Mouse (Mus musculus) erythroblast, embryonic 14.5 days (primary cell): ENCODE data around the gene Gm17655. TPM values are rescaled to one million over a fixed set of nuclear protein-coding genes. Genes with fewer than 3 reads are reported as not detected.
"Not testable (repeated sequence)": the region's sequence is repeated elsewhere in the genome, so short reads cannot be mapped to it uniquely, and the experiment has no call there.

Experiments
- H3K27me3 ChIP-seq: 2 replicates; pipeline ENCODE4 v1.6.1; 2012; ENCODE audit warnings: inconsistent platforms; ENCODE audit not compliant: control insufficient read depth
- H3K36me3 ChIP-seq: 2 replicates; pipeline ENCODE4 v1.6.1; 2012; ENCODE audit warnings: mild to moderate bottlenecking, inconsistent platforms; ENCODE audit not compliant: control insufficient read depth
- H3K4me1 ChIP-seq: 2 replicates; pipeline ENCODE4 v1.6.1; 2012; ENCODE audit warnings: inconsistent platforms; ENCODE audit not compliant: control insufficient read depth
- H3K4me3 ChIP-seq: replicated peaks from 2 replicates; pipeline ENCODE3; 2012; ENCODE audit warnings: moderate library complexity, mild to moderate bottlenecking, inconsistent platforms
- H3K9me3 ChIP-seq: 2 replicates; pipeline ENCODE4 v1.6.1; 2012; ENCODE audit warnings: low read length, inconsistent platforms, mixed read lengths; ENCODE audit not compliant: control insufficient read depth
- GATA1 ChIP-seq: IDR thresholded peaks from 2 replicates; pipeline ENCODE4 v1.6.1; 2012; ENCODE audit warnings: low read length, inconsistent platforms, mixed read lengths
- TAL1 ChIP-seq: IDR thresholded peaks from 3 replicates; pipeline ENCODE4 v1.6.1; 2012; ENCODE audit warnings: low read length, inconsistent platforms, mixed read lengths
- polyA plus RNA-seq: library from polyadenylated mRNA; stranded (reverse); fragments of >175 nt; gene quantifications from 2 replicates; pipeline ENCODE4 v1.2.3, GENCODE M21; 2012

Gm17655 gene
- polyA plus RNA-seq, 1 experiment: not detected

DNA sequence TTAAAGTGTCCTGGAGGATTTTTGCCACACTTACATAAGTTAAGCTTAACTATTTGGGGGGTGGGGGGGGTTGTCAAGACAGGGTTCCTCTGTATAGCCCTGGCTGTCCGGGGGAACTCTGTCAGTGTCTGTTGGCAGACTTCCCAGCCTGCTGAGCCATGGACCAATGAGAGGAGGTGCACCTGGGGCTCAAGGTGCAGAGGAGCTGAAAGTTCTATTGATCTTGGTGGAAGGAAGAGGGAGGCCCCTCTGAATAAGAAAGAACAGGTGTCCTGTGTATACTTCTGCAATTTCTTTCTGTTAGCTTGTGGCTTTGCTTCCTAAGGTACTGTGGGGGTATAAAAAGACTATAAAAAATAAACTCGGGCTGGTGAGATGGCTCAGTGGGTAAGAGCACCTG is 19.2 kb upstream of the Gm17655 start:
- Histone ChIP-seq H3K4me3 (no peak overlapping the region), H3K27me3 (no peaks in the 10 kb centered on the region), H3K9me3 (no peaks in the 10 kb centered on the region), H3K36me3 (no peaks in the 10 kb centered on the region), H3K4me1 (peaks cover 19% of the 10 kb centered on the region)
- TF ChIP-seq GATA1 (no peak), TAL1 (no peak)

DNA sequence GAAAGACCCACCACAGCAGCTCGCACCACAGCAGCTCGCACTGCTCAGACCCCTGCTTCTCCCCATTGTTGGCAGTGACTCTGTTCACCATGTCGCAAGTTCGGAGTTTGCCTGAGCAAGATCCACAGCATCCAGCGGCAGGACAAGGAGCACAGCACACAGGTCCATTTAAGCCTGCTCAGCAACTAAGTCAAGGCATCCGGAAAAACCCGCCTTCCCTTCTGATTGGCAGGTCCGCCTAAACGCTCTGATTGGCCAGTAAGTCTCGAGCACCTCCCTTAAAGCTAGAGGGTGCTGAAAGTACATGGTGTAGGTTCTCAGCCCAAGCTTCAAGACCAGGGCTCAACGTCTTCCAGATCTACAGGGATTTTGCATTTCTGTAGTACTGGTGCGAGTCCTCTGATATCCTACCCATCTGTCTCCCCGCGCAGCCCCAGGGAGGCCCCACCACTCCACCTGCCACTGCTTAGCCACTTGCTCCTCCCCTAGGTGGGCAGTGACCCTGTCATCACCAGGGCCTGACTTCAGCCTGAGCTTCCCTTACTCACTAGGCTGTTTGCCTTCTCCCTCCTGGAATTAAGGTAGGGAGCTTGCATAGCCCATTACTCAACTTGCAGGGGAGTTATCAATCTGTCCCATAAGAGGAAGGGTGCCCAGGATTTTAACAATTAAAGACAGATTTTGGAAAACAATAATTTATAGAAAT is 14.0 kb upstream of the Gm17655 start:
- Histone ChIP-seq H3K4me3 (no peak overlapping the region), H3K4me1 (no peaks in the 10 kb centered on the region), H3K9me3 (peaks cover 3% of the 10 kb centered on the region; the same call in 1 of the 2 replicates), H3K27me3 (no peaks in the 10 kb centered on the region), H3K36me3 (peaks cover 2% of the 10 kb centered on the region; the same call in 1 of the 2 replicates)
- TF ChIP-seq TAL1 (no peak), GATA1 (no peak)

DNA sequence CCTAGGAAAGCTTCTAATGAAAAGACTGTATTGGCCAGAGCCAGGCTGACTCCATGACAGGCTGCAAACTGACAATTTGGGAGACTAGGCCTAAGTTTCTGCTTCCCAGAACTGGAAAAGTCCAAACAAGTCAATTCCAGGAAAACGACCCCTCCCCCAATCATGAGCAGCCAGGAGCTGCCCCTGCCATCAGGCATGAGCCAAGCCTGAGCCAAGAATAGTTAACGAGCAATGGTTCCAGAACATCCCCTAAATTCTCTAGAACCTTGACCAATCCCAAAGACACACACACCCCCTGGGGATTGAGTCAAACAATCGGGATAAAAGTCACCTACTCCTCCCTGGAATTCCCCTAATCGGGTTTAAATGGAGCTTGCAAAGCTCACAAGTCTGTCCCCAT is 10.6 kb upstream of the Gm17655 start:
- H3K27me3 ChIP-seq: no peaks in the 10 kb centered on the region
- H3K36me3 ChIP-seq: peaks cover 13% of the 10 kb centered on the region
- no peaks in the 10 kb centered on the region for H3K4me1 ChIP-seq
- no peak overlapping the region for H3K4me3 ChIP-seq
- TF ChIP-seq TAL1: no peak
- no peak for TF ChIP-seq GATA1
- peaks cover 18% of the 10 kb centered on the region for H3K9me3 ChIP-seq

DNA sequence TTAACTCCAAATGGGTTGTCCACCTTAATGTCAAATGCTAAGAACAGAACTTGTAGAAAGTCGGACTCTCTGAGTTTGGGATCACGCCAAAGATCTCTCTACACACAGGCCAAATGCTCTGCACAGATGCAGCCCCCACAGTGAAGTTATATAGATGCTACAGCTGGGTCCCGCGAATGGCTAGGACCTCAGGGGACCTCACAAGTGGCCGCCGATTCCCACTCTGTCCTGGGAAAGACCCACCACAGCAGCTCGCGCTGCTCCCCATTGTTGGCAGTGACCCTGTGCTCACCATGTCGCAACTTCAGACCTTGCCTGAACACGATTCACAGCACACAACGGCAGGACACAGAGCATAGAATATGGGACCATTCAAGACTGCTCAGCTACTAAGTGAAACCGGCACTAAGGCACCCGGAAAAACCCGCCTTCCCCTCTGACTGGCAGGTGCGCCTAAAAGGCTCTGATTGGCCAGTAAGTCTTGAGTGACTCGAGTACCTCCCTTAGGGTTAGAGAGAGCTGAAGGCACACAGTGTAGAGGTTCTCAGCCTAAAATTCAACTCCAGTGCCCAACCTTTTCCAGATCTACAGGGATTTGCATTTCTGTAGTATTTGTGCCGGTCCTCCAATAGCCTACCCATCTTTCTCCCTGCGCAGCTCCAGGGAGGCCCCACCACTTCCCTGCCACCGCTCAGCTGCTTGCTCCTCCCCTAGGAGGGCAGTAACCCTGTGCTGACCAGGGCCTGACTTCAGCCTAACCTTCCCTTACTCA is 14.5 kb downstream of the Gm17655 start:
- no peaks in the 10 kb centered on the region for H3K27me3 ChIP-seq
- H3K9me3 ChIP-seq: peaks cover 3% of the 10 kb centered on the region
- peaks cover 12% of the 10 kb centered on the region for H3K4me1 ChIP-seq
- TF ChIP-seq TAL1 (no peak), GATA1 (no peak)
- peak overlapping the region; percentile 81 for H3K4me3 ChIP-seq
- H3K36me3 ChIP-seq: no peaks in the 10 kb centered on the region

DNA sequence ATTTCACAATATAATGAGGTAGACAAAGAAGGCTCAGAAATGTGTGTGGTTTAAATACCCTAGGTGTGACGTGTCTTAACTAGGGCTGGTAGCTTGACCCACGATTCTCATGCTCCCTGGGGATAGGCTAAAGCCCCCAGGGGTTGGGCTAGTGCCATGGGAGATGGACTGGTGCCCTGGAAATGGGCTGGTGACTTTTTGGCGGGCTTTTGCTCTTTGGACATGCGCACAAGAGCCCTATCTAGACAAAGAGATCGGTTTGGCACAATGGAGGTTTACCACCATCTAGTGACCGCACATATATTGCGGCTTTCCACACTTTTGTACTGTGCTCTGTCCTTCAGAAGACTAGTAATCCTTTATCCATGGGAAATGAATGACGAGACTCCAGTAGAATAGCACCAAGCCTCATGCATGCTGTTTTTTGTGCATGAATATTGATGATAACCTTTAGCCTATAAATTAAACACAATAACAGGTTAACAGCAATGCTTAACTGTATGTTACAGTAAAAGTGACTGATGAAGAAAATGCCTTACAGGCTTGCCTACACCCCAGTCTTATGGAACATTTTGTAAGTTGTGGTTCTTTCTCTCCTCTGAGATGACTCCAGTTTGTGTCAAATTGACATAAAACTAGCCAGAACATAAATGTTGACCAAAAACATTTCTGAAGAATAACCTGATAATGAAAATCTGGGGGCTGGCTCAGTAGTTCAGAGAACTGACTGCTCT is 48.5 kb downstream of the Gm17655 start:
- not testable (repeated sequence) for H3K4me1 ChIP-seq, H3K27me3 ChIP-seq, H3K4me3 ChIP-seq, H3K9me3 ChIP-seq, H3K36me3 ChIP-seq

DNA sequence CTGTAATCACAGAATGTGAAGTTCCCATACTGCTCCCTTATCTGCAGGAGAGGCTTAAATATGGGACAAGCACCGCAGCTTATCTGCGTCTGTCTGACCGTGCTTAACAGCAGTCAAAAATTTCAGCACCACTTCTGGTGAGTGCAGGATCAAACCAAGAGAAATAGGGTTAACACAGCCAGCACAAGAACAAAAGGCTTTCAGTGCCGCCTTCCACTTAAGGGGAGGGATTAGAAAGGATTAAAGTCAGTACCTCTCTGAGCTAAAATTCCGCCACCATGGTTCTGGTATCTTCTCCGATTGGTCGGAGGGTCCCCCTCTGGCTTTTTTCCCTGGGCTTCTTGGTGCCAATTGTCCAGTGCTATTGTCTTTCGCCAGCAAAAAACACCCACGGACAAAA is 49.0 kb downstream of the Gm17655 start:
- no peaks in the 10 kb centered on the region for H3K36me3 ChIP-seq
- no peaks in the 10 kb centered on the region for H3K27me3 ChIP-seq
- no peaks in the 10 kb centered on the region for H3K4me1 ChIP-seq
- no peak overlapping the region for H3K4me3 ChIP-seq
- TF ChIP-seq GATA1: no peak
- no peak for TF ChIP-seq TAL1
- peaks cover 4% of the 10 kb centered on the region; the same call in 1 of the 2 replicates for H3K9me3 ChIP-seq

DNA sequence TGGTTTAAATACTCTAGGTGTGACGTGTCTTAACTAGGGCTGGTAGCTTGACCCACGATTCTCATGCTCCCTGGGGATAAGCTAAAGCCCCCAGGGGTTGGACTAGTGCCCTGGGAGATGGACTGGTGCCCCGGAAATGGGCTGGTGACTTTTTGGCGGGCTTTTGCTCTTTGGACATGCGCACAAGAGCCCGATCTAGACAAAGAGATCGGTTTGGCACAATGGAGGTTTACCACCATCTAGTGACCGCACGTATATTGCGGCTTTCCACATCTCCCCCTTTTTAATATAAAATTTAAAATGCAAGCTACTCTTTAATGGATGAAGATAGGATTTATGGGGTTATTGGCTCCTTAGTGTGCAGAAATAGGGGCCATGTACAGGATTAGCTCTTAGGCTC is 56.5 kb downstream of the Gm17655 start:
- H3K4me1 ChIP-seq, H3K27me3 ChIP-seq, H3K36me3 ChIP-seq, H3K4me3 ChIP-seq: not testable (repeated sequence)
- peaks cover 16% of the 10 kb centered on the region for H3K9me3 ChIP-seq

Other genes with a start within 250 kb of the Gm17655 start
- gene Gm15446, start 149.1 kb downstream of the Gm17655 start, polyA plus RNA-seq: not detected in 2 replicates
- gene Zfp932, start 76.0 kb downstream of the Gm17655 start, polyA plus RNA-seq: 0.07 TPM in 1 of 2 replicates, not detected in the other
- gene Gm35315, start 21.9 kb upstream of the Gm17655 start, polyA plus RNA-seq: 0.02 TPM in 1 of 2 replicates, not detected in the other
- 0.03 TPM in 1 of 2 replicates, not detected in the other for gene Plcxd1, start 27.5 kb upstream of the Gm17655 start, polyA plus RNA-seq
- gene Gtpbp6, start 35.7 kb upstream of the Gm17655 start, polyA plus RNA-seq: 2.2 and 2.8 TPM in 2 replicates
- 0.01 and 0.02 TPM in 2 replicates for gene Zfp605, start 37.6 kb upstream of the Gm17655 start, polyA plus RNA-seq
- 2.5 and 4.0 TPM in 2 replicates for gene Chfr, start 63.3 kb upstream of the Gm17655 start, polyA plus RNA-seq
- 0.05 and 0.09 TPM in 2 replicates for gene Golga3, start 104.2 kb upstream of the Gm17655 start, polyA plus RNA-seq
- 0.27 TPM in 2 replicates for gene Ankle2, start 158.5 kb upstream of the Gm17655 start, polyA plus RNA-seq
- 0.82 and 1.2 TPM in 2 replicates for gene Pgam5, start 197.4 kb upstream of the Gm17655 start, polyA plus RNA-seq
- 2.8 and 4.4 TPM in 2 replicates for gene Pxmp2, start 213.7 kb upstream of the Gm17655 start, polyA plus RNA-seq
- 1.5 and 1.7 TPM in 2 replicates for gene Pole, start 213.8 kb upstream of the Gm17655 start, polyA plus RNA-seq